Mouse (Mus musculus): ENCODE results near the gene Susd6.

- TF ChIP-seq POLR2A (IDR thresholded peaks at IDR 0.05; ENCODE audit: borderline replicate concordance, insufficient read depth, low read length), result no peak
- no peak for TF ChIP-seq CTCF (IDR thresholded peaks at IDR 0.05; ENCODE audit: borderline replicate concordance, insufficient read depth, low read depth, low read length)
Measured at GRCm38 (mm10) chr12:80909631-80910030, 119.3 kb downstream of the Susd6 start.

All from cerebellum, adult 2 months (tissue).